Mouse (Mus musculus) testis, adult 2 months (tissue): ENCODE measurements around the gene Pawr. TPM values are rescaled to one million over a fixed set of nuclear protein-coding genes. Genes with fewer than 3 reads are reported as not detected.
A peak's percentile ranks its signal among the peaks of the same experiment; 100 is the strongest.

ENCODE experiments used
- H3K27ac ChIP-seq: fragments of 200-500 bp; 2 replicates; pipeline ENCODE4 v1.5.1; 2012; ENCODE audit warnings: low read depth, low read length; ENCODE audit not compliant: control insufficient read depth, insufficient read depth
- H3K27me3 ChIP-seq: fragments of 200-500 bp; 2 replicates; pipeline ENCODE4 v1.6.1; 2012; ENCODE audit warnings: mild to moderate bottlenecking, low read length, moderate library complexity; ENCODE audit not compliant: control insufficient read depth, insufficient read depth
- H3K36me3 ChIP-seq: fragments of 200-500 bp; 2 replicates; pipeline ENCODE4 v1.6.1; 2012; ENCODE audit warnings: mild to moderate bottlenecking, low read length; ENCODE audit not compliant: control insufficient read depth, insufficient read depth
- H3K4me1 ChIP-seq: fragments of 200-500 bp; 2 replicates; pipeline ENCODE4 v1.6.1; 2012; ENCODE audit warnings: low read length; ENCODE audit not compliant: control insufficient read depth, insufficient read depth
- H3K4me3 ChIP-seq: fragments of 200-500 bp; 2 replicates; pipeline ENCODE4 v1.5.1; 2012; ENCODE audit warnings: low read depth, mild to moderate bottlenecking, low read length, moderate library complexity, mixed read lengths; ENCODE audit not compliant: control insufficient read depth
- CTCF ChIP-seq: fragments of 200-500 bp; IDR thresholded peaks from 2 replicates; pipeline ENCODE4 v1.5.1; 2012; ENCODE audit warnings: low read depth, mild to moderate bottlenecking, inconsistent platforms, low read length, moderate library complexity; ENCODE audit not compliant: control insufficient read depth, insufficient read depth, insufficient replicate concordance
- POLR2A ChIP-seq: fragments of 200-500 bp; IDR thresholded peaks from 2 replicates; pipeline ENCODE4 v1.6.1; 2012; ENCODE audit warnings: low read depth, mild to moderate bottlenecking, inconsistent platforms, low read length, moderate library complexity; ENCODE audit not compliant: control insufficient read depth
- polyA plus RNA-seq: library from polyadenylated mRNA; depleted of rRNA; stranded (reverse); fragments of >200 nt; gene quantifications from 2 replicates; pipeline ENCODE4 v1.2.3, GENCODE M21; 2012

Pawr gene
- polyA plus RNA-seq, 1 experiment, result 0.91 TPM

DNA sequence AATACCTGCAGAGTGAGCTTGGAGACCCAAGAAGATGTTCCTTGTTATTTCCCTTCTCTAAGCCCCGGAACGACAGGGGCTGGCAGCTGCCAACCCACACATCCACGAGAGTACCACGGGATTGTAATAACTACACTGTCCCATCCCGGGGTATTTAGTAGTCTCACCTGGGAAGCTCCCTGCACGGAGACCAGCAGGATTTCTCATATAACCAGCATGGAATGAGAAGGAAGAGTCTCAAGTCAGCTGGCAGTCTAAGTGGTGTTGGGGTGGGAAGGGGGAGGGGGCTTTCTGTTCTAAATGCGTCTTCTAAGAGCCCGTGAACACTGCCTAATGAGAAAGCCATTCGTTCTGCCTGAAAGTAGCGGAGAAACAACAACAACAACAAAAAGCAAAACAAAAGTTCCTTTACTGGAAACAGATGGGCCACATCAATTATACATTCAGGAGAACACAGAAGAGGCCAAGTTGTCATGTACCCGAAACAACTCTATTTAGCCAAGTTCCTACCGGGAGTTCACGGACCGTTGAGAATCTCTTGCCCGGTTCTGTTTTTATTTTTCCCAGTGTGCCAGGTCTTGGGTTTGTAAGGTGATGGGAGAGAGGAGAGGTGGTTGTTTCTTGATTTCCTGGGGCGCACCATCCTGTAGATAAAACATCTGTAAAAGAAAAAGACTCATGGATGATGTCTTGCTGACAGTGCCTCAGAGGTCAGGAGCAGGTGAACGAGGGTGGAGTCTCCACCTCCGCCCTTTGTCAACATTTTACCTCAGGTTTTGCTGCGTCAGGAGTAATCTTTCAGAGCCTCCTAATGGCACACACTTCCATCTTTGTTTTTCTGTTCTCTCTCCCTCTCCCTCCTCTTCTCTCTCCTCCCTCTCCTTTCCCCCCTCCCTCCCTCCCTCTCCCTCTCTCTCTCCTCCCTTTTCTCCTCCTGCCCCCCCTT lies 112.3 kb downstream of the Pawr start:
- Histone ChIP-seq H3K4me3 (no peak overlapping the region), H3K27ac (no peak overlapping the region), H3K4me1 (peaks cover 8% of the 10 kb centered on the region), H3K27me3 (no peaks in the 10 kb centered on the region), H3K36me3 (no peaks in the 10 kb centered on the region)
- no peak for TF ChIP-seq CTCF
- TF ChIP-seq POLR2A, result no peak

DNA sequence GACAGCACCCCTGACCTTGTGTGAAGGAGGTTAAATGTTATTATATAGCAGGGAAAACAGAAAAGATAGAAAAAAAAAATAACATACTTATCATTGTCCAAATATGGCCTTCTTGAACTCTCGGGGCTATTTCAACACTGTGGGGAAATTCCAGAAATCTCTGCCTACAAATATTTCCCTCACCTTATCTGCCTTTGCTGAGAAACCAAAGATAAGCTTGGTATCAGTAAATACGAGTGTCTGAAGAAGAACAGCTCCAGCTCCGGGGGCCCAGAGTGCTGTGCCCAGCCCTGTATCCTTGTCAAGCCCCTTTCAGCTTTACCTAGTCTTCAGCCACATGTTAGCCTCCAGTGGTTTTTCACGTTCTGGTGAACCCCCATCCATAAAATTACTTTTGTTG lies 113.2 kb downstream of the Pawr start:
- no peak overlapping the region for H3K4me3 ChIP-seq
- no peaks in the 10 kb centered on the region for H3K36me3 ChIP-seq
- H3K27me3 ChIP-seq, result no peaks in the 10 kb centered on the region
- H3K27ac ChIP-seq, result peak overlapping the region; percentile 63; the same call in 1 of the 2 replicates
- TF ChIP-seq CTCF (no peak), POLR2A (no peak)
- peaks cover 8% of the 10 kb centered on the region for H3K4me1 ChIP-seq

GRCm38 (mm10) chr10:108445606-108446005 lies 113.7 kb downstream of the Pawr start:
- Histone ChIP-seq H3K36me3 (no peaks in the 10 kb centered on the region), H3K27me3 (no peaks in the 10 kb centered on the region), H3K27ac (peak overlapping the region; percentile 63), H3K4me1 (peaks cover 8% of the 10 kb centered on the region), H3K4me3 (peak overlapping the region; percentile 35; the same call in 1 of the 2 replicates)
- TF ChIP-seq CTCF, result no peak
- no peak for TF ChIP-seq POLR2A

GRCm38 (mm10) chr10:108446041-108446931 lies 114.4 kb downstream of the Pawr start:
- H3K4me1 ChIP-seq, result peaks cover 8% of the 10 kb centered on the region
- no peaks in the 10 kb centered on the region for H3K27me3 ChIP-seq
- peak overlapping the region; percentile 60 for H3K4me3 ChIP-seq
- TF ChIP-seq POLR2A (no peak), CTCF (peak; percentile 15; the same call in 1 of the 2 replicates)
- peak overlapping the region; percentile 63 for H3K27ac ChIP-seq
- no peaks in the 10 kb centered on the region for H3K36me3 ChIP-seq

DNA sequence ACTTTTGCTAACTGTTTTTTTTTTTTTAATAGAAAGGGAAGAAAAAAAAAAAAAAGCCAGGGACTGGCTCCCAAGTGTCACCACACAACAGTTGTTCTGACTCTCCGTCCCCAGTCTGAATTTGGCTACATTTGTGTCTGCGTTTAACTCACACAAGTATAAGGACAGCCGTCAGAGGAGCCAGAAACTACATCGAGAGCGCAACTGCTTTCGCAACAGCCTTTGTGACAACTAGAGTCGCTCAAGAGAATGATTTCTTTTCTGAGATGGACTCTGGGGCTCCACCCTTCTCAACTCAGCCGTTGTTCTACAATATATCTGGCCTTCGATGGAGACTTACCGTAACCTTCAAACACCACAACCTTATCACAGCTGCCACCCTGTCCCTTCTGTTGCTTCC lies 115.3 kb downstream of the Pawr start:
- no peaks in the 10 kb centered on the region for H3K36me3 ChIP-seq
- no peaks in the 10 kb centered on the region for H3K27me3 ChIP-seq
- no peak for TF ChIP-seq CTCF
- no peak for TF ChIP-seq POLR2A
- no peak overlapping the region for H3K27ac ChIP-seq
- no peak overlapping the region for H3K4me3 ChIP-seq
- H3K4me1 ChIP-seq, result peaks cover 10% of the 10 kb centered on the region

DNA sequence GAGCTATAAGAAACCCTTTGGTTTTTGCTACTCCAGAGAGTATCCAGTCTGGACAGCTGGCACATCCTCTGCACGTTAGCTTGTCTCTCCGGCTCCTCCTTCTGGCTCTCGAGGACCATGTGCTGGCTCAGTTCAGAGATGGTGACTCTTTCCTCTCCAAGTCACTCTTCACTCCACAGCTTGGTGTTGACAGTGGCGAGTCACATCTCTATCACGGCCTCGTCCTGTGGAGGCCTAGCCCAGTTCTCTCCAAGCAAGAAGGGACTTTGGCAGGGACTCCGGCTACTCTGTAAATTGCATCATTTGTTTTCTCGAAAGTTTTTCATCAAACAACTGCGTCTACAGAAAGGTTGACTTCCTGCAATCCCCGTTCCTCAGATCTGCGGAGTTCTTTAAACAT lies 116.5 kb downstream of the Pawr start:
- H3K36me3 ChIP-seq, result no peaks in the 10 kb centered on the region
- no peaks in the 10 kb centered on the region for H3K27me3 ChIP-seq
- H3K27ac ChIP-seq, result no peak overlapping the region
- no peak overlapping the region for H3K4me3 ChIP-seq
- TF ChIP-seq CTCF (no peak), POLR2A (no peak)
- peaks cover 10% of the 10 kb centered on the region for H3K4me1 ChIP-seq

DNA sequence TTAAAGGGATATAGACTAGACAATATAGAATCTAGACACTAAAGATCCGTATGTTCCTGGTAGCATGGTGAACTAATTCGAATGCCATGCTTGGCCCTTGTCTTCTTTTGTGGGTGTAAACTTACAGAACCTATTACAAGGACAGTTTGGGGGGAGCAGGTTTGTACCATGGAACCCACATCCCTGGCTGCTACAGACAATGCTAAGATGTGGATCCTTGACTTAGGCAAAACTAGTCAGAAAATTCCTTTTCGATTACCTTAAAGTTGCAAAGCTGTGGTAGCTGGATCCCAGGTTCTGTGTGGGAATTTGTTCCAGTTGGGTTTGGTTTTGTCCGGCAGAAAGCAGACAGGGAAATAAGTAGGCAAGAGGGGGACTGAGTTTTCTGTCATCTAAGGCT lies 118.5 kb downstream of the Pawr start:
- H3K4me3 ChIP-seq, result no peak overlapping the region
- no peaks in the 10 kb centered on the region for H3K36me3 ChIP-seq
- peaks cover 16% of the 10 kb centered on the region for H3K4me1 ChIP-seq
- no peak overlapping the region for H3K27ac ChIP-seq
- TF ChIP-seq CTCF (no peak), POLR2A (no peak)
- H3K27me3 ChIP-seq, result no peaks in the 10 kb centered on the region
